Mouse (Mus musculus) MEL-GATA-1-ER (cell line): ENCODE results near the gene Serpinb6b.
A peak's percentile ranks its signal among the peaks of the same experiment; 100 is the strongest.

Experiments used
- DNase-seq: peaks from one replicate; pipeline ENCODE4 v3.0.0-alpha.2; 2012; ENCODE audit warnings: low read depth; ENCODE audit errors: extremely low read depth

Gene Serpinb6b

DNA sequence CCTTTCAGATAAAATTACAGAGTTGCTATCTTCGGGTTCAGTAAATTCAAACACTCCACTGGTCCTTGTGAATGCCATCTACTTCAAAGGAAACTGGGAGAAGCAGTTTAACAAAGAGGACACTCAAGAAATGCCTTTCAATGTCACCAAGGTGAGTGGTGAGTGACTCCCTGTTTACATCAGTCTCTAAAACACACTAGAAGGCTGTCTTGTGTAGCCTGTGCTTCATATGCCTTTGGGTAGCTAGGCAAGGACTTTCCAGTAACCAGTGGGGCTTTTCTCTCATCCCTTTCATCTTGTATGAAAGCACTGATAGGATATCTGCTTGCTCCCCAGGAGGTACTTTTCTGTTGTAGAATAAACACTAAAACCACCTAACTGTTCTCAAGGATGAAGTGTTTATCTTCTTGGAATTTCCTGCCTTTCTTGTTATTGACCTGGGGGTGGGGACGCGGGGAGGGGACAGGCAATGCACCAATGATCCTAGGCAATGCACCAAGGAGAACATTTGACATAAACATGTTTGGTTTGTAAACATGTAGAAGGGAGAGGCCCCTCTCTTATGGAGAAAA is 10.0 kb downstream of the Serpinb6b start:
- no peak for DNase-seq

DNA sequence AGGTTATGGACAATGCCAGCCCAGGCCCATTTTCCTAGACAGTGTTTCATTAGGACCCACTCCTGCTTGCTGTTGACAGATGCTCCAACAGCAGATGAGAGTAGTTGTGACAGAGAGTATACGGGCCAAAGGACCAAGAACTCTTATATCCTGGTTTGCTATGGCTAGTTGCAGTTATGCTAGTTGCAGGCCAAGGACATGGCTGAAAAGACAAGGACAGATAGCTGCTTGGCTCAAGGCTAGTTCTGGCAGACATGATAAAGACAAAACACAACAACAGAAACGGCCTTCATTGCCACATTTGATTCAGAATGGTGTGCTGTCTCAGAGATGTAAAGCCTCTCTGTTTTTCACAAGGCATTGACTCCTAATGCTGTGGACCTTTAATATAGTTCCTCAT is 10.7 kb downstream of the Serpinb6b start:
- DNase-seq, result no peak

DNA sequence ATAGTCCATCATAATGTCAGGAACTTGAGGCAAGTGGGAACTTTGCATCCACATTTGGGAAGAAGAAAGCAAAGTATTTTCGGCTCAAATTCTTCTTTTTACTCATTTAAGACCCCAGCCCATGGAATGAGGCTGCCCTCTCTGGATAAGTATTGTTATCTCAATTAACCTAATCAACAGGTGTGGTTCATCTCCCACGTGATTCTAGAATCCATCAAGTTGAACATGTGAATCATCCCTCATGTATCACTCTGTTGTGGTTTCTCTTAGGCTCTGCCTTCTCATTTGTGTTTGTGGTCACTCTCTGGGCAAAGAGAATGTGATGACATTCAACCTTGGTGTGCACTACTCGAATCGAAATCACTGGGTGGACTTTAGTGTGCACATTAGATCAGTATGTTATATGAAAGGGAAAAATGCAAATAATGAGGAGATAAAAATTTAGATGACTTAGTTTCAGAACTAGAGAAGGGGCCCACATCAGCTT is 17.6 kb downstream of the Serpinb6b start:
- no peak for DNase-seq

DNA sequence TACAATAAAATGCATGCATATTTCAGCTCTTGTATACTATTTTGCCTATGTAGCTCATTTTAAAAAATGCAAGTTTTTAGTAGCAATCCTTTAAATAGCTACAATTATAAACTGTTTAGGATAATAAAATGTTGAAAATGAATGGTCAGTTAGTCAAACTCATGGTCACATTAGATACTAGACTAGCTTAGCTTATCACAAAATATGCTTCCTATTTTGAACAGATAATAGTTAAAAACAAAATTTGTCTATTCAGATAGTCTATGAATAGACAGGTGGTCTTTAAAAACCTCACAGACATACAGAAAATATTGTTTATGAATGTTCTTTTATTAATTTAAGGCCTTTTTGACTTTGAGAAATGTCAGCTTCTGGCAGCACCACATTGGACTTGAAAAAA is 21.2 kb downstream of the Serpinb6b start:
- DNase-seq, result no peak

DNA sequence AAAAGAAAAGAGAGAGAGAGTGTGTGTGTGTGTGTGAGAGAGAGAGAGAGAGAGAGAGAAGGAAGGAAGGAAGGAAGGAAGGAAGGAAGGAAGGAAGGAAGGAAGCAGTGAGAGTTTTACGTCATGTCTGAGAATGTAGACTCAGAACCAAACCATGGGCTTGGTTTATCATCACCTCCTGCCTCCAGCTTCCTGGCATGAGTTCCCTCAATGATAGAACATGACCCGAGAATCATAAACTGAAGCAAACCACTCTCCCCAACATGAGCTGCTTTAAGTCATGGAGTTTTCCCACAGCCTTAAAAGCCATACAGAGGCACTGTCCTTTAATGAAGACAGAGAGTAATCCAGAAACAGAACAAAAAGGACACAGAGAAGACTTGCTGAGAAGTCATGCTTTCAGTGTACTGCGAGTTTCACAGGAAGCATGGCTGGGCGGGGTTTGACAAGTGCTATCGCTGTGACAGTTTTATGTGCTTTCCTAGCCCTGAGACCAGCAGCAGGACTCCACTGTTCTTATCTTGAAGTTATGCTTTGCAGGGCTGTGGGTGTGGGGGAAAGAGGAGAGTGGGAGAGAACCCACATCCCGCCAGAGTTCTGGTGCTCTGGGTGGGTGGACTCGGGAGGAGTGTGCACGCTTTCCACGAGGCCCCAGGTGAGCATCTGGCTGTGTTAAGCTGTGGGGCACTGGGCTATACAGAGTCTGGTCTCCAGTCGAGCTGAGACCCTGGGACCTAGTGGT is 28.3 kb downstream of the Serpinb6b start:
- peak; percentile 88 for DNase-seq

DNA sequence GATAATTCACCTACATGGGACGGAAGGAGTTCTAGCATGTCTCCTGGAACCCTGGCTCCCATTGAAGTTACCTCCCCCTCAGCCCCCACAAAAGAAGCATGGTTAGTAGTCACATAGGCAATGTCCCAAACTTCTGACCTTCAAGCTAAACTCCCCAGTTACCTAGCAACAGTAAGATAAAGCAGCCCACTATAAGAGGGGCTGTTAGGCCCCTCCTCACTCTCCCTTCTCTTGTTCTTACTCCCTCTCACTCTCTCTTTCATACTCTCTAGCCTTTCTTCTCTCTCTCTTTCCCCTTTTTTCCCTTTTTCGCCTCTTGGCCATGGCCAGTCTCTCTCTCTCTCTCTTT is 28.9 kb downstream of the Serpinb6b start:
- DNase-seq, result no peak

DNA sequence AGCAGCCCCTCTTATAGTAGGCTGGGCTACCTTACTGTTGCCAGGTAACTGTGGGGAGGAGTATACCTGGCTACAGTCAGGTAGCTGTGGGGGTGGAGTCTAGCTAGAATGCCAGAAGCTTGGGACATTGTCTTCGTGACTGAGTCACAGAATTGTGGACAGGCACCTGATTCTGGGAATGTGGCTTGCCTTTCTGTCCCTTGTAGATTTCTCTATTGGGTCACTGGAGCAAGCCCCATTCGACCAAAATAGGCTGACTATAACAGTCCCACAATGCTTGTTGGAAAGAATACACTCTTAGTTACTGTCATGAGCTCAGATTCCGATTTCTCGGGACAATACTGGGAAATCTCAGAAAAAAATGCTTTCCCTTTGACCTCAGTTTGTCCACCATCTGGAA is 30.0 kb downstream of the Serpinb6b start:
- no peak for DNase-seq

DNA sequence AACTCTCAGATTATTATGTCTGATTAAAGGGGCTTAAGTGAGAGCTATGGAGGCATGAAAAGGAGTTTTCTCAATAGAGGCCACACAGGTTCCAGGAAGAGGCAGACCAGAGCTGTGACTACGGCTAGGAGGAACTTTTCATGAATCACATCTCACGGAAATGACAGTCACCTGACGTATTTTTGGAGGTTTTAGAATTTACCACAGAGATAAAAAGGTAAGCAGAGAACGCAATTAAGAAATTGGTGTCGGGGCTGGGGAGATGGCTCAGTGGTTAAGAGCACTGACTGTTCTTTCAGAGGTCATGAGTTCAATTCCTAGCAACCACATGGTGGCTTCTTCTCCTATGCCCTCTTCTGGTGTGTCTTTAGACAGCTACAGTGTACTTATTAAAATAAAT is 36.3 kb downstream of the Serpinb6b start:
- DNase-seq, result no peak

DNA sequence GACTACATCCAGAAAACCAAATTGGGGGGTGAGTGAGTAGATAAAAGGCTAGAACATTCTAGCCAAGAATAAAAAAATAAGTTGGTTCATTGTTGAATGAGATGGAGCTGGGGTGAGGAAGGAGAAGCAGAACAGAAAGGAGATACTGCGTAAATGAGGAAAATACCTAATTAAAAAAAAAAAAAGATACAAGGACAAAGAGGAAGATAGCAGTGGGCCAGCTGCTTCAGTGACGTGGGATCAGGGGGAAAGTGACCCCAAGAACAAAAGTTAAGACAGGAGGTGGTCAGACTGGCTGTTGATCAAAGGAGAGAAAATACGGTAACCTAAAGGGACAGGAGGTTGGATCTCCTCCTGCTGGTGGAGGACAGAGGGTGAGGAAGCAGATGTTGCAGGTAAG is 37.9 kb downstream of the Serpinb6b start, which contains the start of gene Serpinb9:
TSS of gene Serpinb9 (plus strand) at position 301 of the 400 bp plus-strand sequence.
- no peak for DNase-seq

DNA sequence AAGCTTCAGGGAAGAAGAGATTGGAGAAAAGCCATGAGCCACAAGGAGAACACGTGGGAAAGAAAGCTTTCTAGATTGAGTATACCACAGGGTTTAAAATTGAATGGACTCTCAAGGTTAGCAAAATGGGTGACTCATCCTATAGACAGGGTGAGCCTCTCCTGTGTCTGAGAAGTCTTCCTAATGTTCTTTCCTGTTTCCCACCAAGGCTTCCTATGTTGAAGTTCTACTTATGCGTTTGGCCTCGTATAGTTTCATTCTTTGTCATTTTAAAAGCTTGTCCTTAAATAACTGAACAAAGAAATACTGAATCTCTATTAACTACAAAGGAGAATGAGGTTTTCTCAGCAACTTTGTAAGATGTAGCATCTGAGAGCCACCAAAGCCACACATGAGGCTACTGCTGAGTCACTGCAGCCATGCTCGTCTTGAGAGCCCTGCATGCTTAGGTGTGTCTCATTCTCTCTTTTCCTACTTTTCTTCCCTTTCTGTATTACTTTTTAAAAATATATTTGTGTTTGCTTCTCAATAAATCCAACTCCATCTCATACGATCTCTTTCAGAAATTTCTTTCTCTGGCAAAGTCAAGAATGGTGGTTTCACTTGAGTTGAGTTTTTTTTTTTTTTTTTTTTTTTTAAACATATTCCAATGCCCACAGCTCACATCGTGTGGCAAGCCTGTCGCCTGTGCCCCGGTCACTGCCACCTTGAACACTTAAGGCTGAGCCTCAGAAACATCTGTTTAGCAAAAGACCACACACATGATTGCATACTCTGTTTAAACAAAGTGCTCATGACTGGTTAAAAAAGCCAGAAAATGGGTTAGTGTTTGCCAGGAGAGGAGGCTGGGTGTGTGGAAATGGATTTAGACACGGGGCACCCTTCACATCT is 38.8 kb downstream of the Serpinb6b start:
- no peak for DNase-seq

DNA sequence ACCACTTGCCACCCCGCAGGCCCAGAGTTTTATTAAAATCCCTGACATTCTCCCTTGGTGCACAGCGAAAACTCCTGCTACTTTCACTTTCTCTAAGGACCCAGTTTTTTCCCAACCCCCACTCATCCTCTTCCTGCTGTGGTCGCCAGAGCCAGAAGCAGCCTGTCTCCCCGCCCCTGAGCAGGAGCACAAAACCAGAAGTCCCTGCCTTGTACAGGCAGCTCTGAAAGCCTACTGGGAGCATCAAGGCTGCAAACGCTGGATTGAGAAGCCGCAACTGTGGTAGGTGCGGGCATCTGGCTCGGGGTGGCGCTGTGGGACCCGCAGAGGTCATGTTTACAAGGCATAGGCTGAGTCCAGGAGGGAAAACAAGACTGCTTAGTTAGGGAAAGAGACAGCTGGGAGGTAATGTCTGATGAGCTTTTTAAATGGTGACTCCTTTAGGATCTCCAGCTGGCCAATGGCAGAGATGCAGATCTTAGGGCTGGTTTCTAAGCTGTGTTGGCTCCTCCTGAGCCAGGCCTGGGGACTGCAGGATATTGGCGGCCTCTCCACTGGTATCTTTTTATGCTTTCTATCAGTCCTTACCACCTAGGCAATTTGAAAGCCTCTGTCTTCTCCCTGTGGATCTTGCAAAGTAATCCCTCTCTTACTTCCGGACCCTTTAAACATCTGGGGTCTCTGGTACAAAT is 39.6 kb downstream of the Serpinb6b start:
- peak; percentile 91 for DNase-seq

DNA sequence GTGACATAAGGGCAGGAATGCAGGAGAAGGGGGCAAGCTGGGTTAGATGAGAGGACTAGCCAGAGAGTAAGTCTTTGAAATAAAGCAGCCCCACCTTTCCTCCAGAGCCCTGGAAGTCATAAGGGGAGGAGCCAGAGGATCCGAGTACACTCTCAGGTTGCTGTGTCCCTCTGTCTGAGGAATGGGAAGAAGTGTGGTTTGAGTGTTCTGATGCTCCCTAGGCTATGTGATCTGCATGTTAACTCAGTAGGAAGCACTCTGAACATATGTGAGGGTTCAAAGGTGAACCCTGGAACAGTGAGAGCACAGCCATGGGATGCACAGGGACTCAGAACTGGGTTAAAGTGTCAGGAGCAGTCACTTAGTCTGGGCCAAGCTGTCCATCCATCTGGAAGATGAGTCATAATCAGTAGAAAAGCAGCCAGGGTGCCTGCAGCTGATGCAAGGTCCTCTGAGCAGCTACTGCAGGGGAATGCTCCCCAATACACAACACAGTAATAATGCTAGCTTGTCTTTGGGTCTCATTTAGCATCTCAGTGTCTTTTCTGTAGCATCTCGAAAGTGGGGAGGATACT is 40.6 kb downstream of the Serpinb6b start:
- no peak for DNase-seq

DNA sequence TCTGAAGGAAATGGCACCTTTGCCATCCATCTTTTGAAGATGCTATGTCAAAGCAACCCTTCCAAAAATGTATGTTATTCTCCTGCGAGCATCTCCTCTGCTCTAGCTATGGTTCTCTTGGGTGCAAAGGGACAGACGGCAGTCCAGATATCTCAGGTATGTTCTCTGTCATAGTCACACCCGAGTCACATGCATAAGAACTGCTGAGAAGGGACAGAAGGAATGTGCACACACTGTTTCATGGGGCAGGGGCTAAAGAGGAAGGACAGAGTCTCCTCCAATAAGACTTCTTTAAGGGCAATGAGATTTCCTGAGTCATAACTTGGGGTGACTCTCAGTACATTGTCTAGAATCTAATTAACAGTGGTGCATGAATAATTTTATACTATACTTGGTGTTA is 41.5 kb downstream of the Serpinb6b start:
- DNase-seq, result no peak

DNA sequence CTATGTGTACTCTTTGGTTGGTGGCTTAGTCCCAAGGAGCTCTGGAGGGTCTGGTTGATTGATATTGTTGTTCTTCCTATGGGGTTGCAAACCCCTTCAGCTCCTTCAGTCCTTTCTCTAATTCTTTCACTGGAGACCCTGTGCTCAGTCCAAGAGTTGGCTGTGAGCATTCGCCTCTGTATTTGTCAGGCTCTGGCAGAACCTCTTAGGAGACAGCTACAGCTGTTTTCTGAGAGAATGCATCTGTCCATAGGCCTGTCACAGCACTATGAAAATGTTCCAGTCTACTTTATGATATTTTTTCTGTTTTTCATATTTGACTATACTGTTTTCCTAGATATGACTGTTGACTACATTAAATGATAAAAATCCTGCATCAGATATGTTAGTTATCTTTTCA is 47.4 kb downstream of the Serpinb6b start:
- DNase-seq, result no peak

DNA sequence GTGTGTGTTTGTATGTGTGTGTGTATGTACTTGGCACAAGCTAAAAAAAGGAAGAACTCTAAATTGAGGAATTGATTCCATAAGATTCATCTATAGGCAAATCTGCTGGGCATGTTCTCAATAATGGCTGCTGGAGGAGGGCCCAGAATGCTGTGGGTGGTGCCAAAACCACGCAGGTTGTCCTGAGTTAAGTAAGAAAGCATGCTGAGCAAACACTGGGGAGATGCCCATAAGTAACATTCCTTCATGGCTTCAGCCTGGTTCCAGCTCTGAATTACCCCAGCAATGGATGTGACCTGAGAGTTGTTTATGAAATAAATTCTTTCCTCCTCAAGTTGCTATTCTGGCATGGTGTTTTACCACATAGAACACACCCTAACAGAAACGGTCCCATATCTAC is 48.3 kb downstream of the Serpinb6b start:
- no peak for DNase-seq

DNA sequence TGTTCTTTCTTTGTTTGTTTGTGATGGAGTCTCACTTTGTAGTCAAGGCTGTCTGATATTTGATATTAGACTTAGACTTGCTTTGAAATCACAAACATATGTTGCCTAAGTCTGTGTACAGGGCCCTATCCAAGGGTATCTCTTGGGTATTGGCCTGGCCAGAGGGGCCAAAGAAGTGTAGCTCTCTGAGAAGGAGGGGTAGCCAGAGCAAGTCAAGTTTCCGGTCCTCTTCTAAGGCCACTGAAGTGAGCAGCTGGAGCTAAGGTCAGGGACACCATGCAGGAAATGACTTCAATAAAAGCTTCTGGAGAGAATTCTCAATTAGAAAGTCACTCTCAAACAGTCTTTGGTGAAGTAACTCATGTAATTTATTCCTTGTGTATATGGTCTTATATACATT is 57.4 kb downstream of the Serpinb6b start:
- no peak for DNase-seq

DNA sequence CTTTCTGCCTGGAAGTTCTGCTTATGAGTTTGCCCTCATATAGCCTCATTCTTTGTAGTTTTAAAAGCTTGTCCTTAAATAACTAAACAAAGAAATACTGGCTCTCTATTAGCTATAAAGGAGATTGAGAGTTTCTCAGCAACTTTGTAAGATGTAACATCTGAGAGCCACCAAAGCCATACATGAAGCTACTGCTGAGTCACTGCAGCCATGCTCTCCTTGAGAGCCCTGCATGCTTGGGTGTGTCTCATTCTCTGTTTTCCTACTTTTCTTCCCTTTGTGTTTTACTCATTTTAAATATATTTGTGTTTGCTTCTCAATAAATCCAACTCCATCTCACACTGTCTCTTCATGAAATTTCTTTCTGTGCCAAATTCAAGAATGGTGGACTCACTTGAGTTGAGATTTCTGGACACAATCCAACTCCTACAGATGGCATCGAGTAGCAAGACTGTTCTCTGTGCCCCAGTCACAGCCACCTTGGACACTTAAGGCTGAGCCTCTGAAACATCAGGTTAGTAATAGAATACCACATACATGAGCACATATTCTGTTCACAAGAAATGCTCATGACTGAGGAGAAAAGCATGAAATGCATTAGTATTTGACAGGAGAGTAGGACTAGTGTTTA is 61.5 kb downstream of the Serpinb6b start:
- DNase-seq, result no peak

DNA sequence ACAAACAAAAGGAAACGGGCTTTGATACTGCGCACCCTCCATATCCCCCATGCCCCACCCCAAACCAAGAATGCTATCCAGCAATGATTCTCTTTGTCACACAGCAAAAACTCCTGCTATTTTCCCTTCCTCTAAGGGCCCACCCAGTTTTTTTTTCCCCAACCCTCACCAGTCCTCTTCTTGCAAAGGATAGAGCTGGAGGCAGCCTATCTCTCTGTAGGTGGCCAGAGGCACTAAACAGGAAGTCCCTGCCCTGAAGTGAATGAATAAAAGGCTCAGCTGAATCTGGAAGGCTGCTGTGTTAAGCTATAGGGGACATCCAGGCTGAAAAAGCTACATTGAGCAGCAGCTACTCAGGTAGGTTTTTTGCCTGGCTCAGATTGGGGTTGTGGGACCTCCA is 62.2 kb downstream of the Serpinb6b start, which contains the start of gene Serpinb9b:
TSS of gene Serpinb9b (plus strand) at position 173 of the 400 bp plus-strand sequence.
- DNase-seq, result peak; percentile 78

DNA sequence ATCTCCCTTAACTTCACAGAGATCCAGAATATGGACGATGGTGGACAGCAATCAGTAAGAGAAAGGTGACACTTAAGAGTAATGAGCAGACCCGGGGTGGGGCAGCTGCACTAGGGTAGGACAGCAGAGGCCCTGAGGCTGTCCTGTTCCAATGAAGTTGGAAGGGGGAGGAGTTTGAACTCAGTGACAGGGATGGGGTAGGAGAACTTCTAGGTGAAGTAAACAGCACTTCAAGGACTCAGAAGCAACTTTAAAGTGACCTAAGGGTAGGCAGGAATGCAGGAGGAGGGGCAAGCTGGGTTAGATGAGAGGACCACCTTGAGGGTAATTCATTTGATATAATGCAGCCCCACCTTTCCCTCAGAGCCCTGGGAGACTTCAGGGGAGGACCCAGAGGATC is 63.1 kb downstream of the Serpinb6b start:
- DNase-seq, result no peak

DNA sequence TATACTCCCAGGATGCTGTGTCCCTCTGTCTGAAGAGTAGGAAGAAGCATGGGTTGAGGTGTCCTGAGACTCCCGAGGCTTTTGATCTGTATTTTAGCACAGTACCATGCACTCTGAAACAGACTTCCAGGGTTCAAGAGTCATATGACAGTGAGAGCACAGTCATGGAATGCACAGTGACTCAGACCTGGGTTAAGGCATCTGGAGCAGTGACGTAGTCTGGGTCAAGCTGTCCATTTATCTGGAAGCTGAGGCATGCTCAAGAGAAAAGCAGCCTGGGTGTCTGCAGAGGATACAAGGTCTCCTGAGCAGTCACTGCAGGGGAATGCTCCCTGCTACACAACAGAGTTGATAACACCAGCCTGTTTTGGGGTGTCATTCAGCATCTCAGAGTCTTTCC is 63.5 kb downstream of the Serpinb6b start:
- DNase-seq, result no peak
